Mouse (Mus musculus): ENCODE results near the gene Trim3.

Gene Trim3

GRCm38 (mm10) chr7:105633127-105633800, at the start of gene Trim3:
Gene Trim3 (minus strand): TSS chr7:105633571.
- peak; percentile 87 for DNase-seq (ENCODE audit: low read depth, low spot score)

- peak; percentile 81 for DNase-seq (ENCODE audit: low read depth, low spot score)
Observed at GRCm38 (mm10) chr7:105650639-105651435, 17.5 kb upstream of the Trim3 start, which contains the start of gene Dnhd1. Gene Dnhd1 (plus strand): TSS chr7:105650827.

- DNase-seq (ENCODE audit: low read depth, low spot score), result no peak
Observed at GRCm38 (mm10) chr7:105641936-105642335, 8.6 kb upstream of the Trim3 start.

GRCm38 (mm10) chr7:105640894-105641255, 7.5 kb upstream of the Trim3 start:
- DNase-seq (ENCODE audit: low read depth, low spot score), result peak; percentile 36

GRCm38 (mm10) chr7:105640233-105640893, 7.0 kb upstream of the Trim3 start, which contains the start of the genes Arfip2 and Gm45799:
Gene Arfip2 (minus strand): TSS chr7:105640416.
Gene Gm45799 (plus strand): TSS chr7:105640552.
- peak; percentile 99 for DNase-seq (ENCODE audit: low read depth, low spot score)

- no peak for DNase-seq (ENCODE audit: low read depth, low spot score)
Observed at GRCm38 (mm10) chr7:105639756-105640155, 6.4 kb upstream of the Trim3 start, which contains the start of gene Timm10b. Gene Timm10b (plus strand): TSS chr7:105640056.

GRCm38 (mm10) chr7:105639304-105639703, 5.9 kb upstream of the Trim3 start:
- DNase-seq (ENCODE audit: low read depth, low spot score), result no peak

GRCm38 (mm10) chr7:105638776-105639175, 5.4 kb upstream of the Trim3 start:
- DNase-seq (ENCODE audit: low read depth, low spot score), result no peak

GRCm38 (mm10) chr7:105635726-105636125, 2.4 kb upstream of the Trim3 start:
- no peak for DNase-seq (ENCODE audit: low read depth, low spot score)

- no peak for DNase-seq (ENCODE audit: low read depth, low spot score)
Observed at GRCm38 (mm10) chr7:105634272-105634920, 1.0 kb upstream of the Trim3 start.

- no peak for DNase-seq (ENCODE audit: low read depth, low spot score)
Observed at GRCm38 (mm10) chr7:105633801-105634135, 397 bp upstream of the Trim3 start.

GRCm38 (mm10) chr7:105632551-105632972, 809 bp downstream of the Trim3 start:
- DNase-seq (ENCODE audit: low read depth, low spot score), result peak; percentile 21

- no peak for DNase-seq (ENCODE audit: low read depth, low spot score)
Observed at GRCm38 (mm10) chr7:105628633-105629032, 4.7 kb downstream of the Trim3 start.

GRCm38 (mm10) chr7:105625397-105625796, 8.0 kb downstream of the Trim3 start:
- DNase-seq (ENCODE audit: low read depth, low spot score), result no peak

- no peak for DNase-seq (ENCODE audit: low read depth, low spot score)
Observed at GRCm38 (mm10) chr7:105621646-105622292, 11.6 kb downstream of the Trim3 start.

- DNase-seq (ENCODE audit: low read depth, low spot score), result no peak
Observed at GRCm38 (mm10) chr7:105621053-105621452, 12.3 kb downstream of the Trim3 start.

GRCm38 (mm10) chr7:105619701-105620100, 13.7 kb downstream of the Trim3 start:
- DNase-seq (ENCODE audit: low read depth, low spot score), result no peak

GRCm38 (mm10) chr7:105617810-105618209, 15.6 kb downstream of the Trim3 start:
- DNase-seq (ENCODE audit: low read depth, low spot score), result no peak

- no peak for DNase-seq (ENCODE audit: low read depth, low spot score)
Observed at GRCm38 (mm10) chr7:105616561-105616960, 16.8 kb downstream of the Trim3 start.

- no peak for DNase-seq (ENCODE audit: low read depth, low spot score)
Observed at GRCm38 (mm10) chr7:105615720-105616119, 17.7 kb downstream of the Trim3 start.

- DNase-seq (ENCODE audit: low read depth, low spot score), result no peak
Observed at GRCm38 (mm10) chr7:105614400-105614799, 19.0 kb downstream of the Trim3 start.
